Mouse (Mus musculus) cerebellum, adult 9-10 months (tissue): ENCODE results near the gene Wdr49.

Source experiments
- DNase-seq: peaks from one replicate; pipeline ENCODE4 v3.0.0; 2022

The Wdr49 gene

DNA sequence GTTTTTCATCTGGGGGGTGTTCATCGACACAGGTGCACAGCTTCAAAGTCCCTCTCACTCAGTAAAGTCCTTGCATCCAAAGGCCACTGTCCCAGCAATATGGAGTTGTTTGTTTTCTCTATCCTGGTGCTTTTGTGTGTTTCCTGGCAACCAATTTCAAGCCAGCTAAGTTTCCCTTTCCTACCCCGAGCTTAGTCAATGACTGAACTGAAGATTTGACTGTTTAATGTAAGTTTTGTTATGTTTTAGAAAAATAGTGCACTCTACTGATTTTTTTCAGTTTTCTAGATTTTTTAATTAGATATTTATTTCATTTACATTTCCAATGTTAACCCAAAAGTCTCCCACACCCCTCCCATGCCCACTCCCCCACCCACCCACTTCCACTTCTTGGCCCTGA lies at the start of gene Wdr49:
Gene Wdr49 (minus strand): TSS at position 101 of the 400 bp plus-strand sequence.
- DNase-seq = no peak

DNA sequence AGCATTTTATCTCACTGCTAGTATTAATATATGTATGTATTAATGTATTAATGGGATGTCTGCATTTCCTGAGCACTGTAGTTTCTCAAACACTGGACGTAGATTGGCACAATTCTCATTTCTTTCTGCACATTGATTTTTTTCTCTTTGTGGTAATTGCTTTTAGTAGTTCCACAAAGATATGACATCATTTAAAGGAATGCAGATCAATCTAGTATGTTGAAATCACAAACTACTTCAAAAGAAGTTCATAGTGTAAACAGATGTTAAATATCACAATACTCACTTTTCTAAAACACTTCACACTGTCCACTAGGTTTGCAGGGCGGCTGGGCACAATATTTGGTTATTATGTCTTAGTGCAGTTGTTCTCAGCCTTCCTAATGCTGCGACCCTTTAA lies 49.1 kb upstream of the Wdr49 start:
- DNase-seq = no peak

DNA sequence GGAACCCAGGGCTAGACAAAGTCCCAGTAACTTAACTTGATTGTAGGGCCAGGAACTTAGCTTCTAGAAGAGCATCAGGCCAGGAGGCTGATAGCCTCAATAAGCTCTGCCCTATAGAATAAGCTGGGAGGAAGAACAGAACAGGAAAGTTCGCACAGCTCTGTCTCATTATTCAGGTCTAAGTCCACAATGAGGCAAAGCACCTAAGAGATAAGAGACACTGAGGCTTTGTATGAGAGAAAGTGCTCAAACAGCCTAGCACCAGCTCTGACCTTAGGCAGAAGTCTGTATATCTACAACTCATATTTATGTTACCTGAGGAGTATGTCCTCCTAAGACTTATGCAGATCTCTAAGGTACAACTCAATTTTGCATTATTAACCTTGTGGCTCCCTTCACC lies 40.6 kb upstream of the Wdr49 start:
- DNase-seq = no peak

DNA sequence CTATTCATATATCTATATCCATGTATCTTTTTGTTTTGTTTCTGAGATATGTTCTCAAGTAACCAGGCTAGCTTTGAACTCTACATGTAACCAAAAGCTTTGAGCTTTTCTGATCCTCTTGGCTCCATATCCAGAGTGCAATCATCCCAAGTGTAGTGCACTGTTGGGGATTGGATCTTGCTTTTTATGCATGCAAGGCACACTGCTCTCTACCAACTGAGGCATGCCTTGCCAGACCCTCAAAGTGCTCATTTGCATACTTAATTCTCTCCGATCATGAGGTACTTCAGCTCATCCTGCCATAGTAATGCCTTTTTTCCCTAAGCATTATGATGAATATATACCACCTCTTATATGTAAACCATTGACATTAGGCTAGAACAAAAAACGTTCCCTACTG lies 39.4 kb upstream of the Wdr49 start:
- no peak for DNase-seq

DNA sequence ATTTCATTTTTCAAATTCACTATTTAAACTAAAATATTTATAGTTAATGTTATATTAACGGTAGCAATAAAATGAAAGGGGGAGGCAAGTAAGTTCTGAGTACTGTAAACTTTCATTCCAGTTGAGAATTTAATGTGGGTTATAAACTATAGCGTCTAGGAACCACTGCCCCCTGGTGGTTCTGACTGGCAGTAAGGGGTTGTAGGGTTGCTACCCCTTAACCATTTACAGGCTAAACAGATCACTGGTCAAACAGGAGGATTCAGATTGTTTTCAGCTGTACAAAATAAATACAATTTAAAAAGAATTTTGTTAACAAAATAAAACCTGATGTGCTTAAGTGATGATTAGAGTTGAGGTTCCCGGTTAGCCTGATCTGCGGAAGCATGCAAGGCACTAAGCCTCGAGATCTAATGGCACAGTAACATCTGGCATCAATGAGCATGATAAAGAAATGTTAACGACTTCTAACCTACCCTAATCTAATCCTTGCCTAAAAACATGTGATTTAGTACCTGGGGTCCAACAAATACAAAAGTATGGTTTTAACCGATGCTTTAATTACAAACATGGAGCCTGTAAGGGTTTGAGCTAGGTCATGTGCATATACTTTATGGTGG lies 35.8 kb upstream of the Wdr49 start:
- DNase-seq = peak; percentile 12

DNA sequence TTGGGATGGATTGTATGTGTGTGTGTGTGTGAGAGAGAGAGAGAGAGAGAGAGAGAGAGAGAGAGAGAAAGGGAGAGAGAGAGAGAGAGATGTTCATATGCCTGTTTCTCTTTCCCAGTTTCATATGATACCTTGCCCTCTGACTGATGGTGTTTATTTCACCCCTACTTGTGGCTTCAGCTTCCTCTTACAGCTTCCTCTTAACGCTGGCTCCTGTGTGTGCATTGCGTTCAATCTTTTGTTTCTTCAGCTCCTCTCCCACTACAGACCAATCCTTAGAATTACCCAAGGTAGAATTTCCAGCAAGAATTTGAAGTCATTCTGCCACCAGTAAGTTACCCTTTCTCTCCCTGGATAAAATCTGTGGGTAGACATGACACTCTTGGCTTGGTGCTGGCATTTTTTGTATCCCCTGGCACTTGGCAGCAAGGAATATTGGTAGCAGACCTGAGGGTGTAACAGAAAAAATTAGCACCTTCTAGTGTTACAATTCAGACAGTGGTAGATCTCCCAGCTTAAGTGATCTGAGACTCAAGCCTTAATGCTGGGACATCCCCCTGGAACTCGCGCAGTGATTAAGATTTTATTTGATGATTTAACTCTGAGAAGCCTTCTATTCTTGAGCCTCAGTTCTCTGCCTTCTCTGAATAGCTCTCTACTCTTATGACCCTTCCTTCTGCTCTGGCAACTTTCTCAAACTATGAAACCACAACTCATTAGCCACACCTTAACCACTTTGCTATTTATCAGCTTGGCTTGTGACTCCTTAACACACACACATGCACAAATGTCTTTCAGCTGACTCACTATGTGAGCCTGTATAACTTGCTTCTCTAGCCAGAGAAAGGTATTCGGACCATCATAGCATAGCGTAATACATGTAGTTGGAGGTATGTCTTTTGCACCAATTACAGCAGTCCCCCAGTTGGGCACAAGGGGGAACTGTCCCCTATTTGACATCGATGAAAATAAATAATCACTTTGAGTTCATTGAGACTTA lies 17.3 kb upstream of the Wdr49 start:
- no peak for DNase-seq

DNA sequence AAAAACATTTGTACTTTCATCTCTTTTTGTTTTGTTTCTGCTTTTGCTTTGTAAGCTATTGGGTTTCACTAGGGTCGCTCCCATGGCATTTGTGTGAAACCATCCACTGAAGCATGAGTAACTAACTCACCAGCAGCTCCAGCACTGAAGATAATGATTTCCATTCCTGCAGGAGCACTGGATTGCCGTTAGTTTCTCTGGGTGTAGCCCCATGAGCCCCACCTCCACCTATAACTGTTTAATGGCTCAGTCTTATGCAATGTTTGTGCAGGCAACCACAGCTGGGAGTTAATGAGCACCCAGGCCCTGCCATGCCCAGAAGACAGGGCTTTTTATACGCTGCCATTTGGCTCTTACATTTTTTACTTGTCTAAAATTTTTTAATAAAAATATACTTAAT lies 11.0 kb upstream of the Wdr49 start:
- no peak for DNase-seq

DNA sequence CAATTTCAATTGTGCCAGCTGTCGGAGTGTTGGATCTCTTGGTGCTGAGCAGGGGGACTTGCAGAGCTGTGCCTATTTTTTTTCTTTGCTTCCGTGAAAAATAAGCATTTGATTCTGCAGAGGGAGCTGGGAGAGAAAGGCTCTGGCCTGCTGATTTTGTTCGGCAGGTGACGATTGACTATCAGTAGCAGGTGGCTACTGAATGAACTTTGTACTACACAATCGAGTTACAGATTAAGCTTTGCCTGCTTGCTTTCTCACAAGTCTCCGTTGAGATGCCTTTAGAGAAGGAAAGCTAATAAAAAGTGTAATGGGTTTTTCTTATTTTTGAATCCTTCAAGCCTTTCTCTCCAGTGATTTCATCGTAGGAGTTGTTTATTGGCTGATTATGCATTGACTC lies 6.8 kb downstream of the Wdr49 start:
- no peak for DNase-seq

DNA sequence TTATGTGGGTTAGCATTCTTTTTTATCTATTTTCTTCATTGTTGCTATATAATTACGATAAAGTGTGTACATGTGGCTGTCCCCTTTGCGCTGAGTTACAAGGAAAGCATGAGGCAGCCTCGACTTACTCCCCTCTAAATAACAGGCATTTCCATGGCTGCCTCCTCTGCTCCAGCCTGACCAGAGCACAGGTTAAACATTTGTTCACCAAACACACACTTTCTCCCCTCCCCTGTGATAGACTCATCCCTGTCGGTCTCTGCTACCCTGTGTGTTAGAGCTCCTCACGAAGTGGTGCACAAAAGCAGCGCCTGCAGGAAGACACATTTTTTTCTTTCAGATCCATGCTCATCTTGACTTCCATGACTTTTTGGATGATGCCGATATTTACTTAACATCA lies 7.3 kb downstream of the Wdr49 start:
- no peak for DNase-seq

DNA sequence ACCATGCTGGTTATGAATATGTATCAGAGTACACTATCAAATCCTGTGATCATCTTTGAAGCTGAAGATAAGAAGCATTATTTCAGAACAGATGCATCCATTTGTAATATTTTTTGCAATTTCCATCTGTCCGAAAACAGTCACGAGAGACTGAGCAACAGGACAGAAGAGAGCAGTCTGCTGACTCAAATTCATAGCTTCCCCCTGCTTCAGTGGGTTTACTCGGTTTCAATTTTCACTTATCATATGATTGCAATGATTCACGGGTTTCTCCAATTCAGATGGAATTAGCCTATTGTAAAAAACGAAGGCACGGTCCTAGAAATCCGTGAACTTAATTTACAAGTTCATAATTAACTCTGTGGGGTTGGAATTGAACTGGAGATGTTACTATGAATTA lies 13.8 kb downstream of the Wdr49 start:
- no peak for DNase-seq

DNA sequence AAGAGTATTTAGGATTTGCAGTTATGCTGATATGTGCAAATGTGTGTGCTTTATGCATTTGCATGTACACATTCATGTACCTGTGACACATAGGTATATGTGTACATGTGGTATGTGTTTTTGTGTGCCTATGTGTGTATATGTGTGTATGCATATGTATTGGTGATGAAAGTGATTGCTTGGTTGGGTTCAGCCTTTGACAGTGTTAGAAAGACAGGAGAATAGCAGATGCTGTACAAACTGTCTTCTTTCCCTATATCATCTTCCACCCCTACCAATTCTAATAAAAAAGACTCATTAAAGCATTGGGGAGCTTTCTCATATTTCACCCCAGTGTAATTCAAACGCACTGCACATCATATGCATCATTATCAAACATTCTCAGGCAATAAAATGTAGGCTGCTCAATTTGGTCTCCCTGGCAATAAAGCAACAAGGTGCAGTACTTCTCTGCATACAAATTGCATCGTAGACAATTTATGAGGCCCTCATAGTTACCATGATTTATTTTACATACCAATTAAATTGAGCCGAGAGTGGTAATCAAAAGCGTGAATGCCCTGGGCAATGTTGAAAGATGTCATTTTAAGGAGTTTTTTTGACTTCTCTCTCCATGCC lies 51.3 kb downstream of the Wdr49 start:
- no peak for DNase-seq

DNA sequence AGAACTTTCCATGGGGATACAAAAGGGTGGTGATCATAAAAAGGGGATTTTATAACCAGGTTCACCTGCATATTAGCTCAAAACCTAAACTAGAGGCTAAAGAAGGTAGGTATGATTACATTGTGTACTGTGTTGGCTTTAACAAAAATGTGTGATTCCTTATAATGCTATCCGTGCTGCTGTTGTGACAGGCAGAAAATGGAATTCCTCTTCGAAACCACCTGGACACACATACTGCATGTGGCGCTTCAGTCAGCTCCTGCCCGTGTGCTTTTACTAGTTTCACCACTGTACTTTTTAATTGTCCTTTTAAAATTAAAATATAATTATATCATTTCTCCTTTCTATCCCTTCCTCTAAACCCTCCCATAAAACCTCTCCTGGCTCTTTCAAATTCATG lies 86.0 kb downstream of the Wdr49 start:
- DNase-seq = no peak

DNA sequence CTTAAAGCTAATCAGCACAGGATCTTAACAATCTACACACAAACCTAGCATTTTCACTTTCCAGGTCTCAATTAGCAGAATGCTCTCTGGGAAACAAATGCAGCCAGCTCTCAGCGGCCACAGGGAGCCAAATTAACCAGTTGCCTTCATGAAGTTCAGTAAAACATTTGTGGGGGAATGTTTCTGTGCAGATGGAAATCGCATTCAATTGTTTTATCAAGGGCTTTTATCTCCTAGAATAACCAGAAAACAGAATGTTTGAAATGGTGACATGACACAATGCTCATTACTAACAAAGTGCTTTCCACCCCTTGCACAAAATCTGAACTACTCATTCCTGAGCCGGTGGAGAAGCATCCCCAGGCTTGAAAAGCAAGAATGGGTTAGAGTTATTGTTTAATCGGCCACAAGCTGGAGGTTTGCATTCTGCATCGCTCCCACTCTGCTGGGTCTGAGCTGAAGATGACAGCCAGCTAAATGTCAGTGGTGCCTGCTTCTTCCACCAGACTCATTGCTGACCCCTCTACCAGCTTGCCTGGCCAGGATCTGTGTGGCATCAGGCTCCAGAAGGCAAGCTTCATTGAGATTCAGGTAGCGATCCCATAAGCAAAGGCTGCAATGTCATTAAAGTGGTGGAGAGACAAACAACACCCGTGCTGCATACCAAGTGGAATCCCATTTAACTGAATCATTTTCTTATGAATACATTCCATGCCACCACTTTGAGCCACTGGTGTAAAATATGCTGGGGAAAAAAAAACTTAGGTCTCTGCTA lies 86.6 kb downstream of the Wdr49 start:
- no peak for DNase-seq

DNA sequence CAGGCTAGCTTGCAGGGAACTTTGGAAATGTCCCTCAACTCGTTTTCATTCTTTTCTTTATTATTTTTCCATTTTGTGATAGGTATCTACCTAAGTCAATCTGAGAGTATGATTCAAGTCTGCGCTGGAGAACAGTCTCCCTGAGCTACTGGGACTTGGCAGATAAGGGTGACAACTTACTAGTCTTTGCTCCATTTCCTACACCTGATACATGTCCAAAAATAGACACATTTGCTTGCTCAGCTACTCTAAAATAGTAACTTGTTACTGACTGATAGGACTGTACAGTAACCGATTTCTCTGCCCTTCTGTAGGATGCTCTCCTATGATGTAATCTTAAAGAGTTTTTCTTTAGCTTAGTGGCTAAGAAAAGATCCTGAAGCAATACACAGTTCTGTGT lies 87.5 kb downstream of the Wdr49 start:
- DNase-seq = no peak

DNA sequence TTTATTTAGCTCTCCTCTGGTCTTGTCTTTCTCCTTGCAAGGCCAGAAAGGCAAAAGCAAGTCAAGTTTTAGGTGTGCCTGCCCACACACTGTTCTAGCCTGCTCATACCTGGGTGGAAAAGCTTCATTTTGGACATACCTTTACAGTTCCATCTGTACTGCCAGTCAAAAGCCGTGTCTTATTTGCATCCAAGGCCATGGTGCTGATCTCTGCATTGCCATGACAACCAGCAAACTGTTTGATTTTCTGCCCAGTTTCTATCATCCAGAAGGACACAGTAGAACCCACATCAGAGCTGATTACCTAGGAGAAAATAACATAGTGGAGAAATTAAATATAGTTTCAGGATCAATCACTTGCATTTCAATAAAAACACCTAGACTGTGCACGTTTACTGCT lies 100.2 kb downstream of the Wdr49 start:
- DNase-seq = peak; percentile 5

DNA sequence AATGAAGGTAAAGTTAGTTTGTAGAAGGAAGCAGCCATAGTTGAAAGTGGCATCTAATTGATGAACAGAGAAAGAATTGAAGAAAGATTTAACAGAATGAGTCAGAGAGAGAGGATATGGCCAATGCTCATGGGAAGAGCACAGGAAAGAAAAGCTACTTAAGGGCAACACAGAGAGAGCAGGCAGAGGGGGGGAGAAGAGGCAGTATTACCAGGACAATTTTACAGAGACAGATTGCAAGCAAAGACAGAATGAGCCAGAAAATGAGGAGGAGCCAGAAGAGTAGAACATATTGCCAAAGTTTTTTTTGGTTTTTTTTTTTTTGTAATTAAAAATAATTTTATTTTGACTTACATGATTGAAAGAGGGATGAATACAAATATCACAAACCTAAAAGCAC lies 128.0 kb downstream of the Wdr49 start:
- DNase-seq = no peak

DNA sequence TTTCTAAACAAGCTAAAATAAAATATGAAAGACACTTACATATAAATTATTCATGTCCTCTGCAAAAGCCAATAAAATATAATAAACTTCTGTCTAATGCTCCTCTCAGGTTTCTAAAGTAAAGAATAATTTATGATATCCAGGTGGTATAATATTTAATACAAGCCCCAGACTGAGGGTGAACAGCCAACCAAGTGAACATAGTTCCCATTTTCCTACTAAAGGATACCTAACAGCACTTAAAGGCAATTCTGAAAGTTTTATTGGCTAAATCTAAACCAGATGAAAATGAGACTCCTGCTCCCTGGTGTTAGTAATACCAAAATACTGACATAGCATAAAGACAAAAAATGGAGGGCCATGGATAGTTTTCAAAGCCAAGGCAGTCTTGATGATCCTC lies 144.8 kb downstream of the Wdr49 start:
- no peak for DNase-seq

DNA sequence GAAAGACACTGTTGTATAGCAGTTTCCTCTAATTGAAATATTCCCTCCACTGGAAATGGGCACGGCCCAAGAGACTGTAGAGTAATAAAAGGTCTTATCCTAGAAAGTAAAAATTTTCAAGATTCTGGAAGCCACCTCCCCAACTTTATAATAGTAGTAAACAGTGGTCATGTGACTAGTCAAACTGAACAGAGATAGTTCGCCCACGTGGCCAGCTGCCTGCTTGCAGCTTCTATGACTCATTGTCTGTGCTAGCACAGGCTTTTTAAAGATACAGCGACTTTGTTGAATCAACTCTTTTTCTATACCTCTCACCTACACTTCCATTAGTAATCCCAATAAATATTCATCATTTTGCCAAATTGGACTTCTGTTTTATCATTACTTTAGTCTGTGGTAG lies 161.0 kb downstream of the Wdr49 start:
- no peak for DNase-seq

DNA sequence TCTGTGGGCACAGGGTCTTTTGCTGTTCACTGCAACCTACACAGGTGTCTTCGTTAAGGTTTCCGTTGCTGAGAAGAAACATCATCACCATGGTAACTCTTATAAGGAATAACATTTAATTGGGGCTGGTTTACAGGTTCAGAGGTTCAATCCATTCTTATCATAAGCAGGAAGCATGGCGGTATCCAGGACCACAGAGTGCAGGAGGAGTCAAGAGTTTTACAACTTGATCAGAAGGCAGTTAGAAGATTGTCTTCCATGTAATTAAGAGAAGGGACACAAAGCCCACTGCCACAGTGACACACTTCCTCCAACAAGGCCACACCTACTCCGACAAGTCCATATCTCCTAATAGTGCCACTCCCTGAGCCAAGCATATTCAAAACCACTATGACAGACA lies 173.1 kb downstream of the Wdr49 start:
- DNase-seq = no peak

DNA sequence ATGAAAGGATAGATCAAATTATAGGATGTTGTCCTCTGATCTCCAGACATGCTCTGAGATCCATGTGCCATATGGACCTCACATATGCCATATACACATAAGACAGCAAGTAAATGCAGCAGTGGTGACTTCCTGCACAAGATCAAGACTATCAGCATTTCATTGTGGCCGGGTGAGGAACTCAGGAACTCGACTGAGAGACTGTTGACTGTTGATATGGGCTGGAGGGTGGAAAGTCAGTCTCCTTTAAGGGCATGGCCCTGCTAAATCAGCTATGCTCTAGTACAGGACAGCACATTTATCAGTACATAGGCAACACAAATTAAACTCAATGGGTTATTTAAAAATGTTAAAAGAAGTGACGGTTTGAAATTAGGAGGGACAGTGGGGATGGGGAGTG lies 173.7 kb downstream of the Wdr49 start:
- DNase-seq = no peak

DNA sequence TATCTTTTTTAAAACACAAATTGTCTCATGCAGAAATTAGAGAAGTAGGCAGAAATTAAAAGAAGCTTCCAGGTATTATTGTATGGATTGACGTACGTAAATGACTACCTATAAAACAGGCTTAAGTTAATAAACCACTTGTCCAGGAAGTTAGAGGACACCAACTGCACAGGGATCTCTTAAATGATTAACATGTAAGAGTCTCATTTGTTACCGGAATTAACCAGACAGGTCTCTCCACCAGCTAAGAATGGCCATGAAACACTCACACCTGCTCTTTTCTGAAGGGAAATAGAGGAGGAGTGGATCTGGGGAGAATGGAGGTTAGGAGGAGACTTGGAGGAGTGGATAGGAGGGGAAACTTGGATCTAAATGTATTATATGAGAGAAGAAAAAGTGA lies 176.4 kb downstream of the Wdr49 start:
- no peak for DNase-seq

DNA sequence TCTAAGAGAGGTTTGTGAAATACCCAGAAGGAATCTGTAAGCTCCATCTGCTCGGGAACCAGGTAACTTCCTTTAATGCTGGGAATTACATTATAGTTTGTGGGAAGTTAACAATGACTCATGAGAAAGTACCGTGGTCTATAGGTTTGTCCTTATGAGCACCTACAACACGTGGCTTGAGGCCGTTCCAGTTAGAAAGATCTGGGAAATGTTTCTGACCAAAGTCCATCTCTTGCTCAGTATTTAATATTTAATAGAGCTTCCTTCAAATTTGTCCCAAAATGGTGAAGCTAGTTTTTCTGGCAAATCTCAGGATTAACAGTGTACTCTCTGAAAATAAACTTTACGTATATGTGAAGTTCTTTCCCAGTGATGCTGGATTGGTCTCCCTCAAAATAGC lies 177.3 kb downstream of the Wdr49 start:
- DNase-seq = no peak

DNA sequence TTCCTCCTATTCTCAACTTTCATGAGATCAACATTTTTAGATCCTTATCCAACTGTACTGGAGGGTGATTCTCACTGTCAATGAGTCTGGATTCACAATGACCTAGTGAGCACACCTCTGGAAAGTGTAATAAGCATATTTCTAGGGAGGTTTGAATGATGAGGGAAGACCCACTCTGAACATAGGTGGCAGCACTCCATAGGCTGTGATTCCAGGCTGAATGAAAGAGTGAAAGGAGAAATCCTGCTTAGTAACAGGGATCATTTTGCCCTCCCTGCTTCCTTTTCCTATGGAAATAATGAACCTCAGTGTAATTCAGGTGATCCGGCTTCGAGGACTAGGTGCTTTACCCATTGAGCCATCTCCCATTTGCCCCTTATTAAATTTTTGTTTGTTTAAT lies 180.9 kb downstream of the Wdr49 start:
- DNase-seq = no peak
